Mouse (Mus musculus): Measurements from ENCODE around the gene Cpeb4. TPM values are rescaled to one million over a fixed set of nuclear protein-coding genes. Genes with fewer than 3 reads are reported as not detected.
"Not testable (repeated sequence)": the region's sequence is repeated elsewhere in the genome, so short reads cannot be mapped to it uniquely, and the experiment has no call there.

The Cpeb4 gene
- polyA plus RNA-seq, 1 experiment = 41.5 TPM

DNA sequence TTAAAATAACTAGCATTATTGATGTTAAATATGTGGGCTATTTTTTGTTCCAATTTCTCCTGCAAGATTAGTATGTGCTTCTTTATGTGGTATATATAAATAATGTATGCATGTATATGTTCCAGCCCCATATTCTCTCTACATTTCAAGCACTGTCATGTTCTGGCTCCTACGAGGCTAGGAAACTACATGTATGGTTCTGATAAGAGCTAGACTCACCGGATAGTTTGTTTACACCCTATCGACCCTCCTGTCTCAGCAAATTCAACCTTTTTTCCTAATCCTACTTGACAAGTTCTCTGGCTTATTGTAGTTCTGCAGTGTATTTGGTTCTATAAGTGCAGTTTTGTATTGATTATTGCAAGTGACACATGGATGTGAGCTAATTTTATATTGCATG is 36.7 kb upstream of the Cpeb4 start:
- TF ChIP-seq CTCF (IDR thresholded peaks at IDR 0.05; ENCODE audit: borderline replicate concordance, extremely low read depth, insufficient read depth, insufficient read length) = no peak
- no peak for TF ChIP-seq POLR2A (IDR thresholded peaks at IDR 0.05; ENCODE audit: borderline replicate concordance, extremely low read depth, insufficient read depth, insufficient read length, poor library complexity, severe bottlenecking)
- DNase-seq (ENCODE audit: low read depth) = no peak

DNA sequence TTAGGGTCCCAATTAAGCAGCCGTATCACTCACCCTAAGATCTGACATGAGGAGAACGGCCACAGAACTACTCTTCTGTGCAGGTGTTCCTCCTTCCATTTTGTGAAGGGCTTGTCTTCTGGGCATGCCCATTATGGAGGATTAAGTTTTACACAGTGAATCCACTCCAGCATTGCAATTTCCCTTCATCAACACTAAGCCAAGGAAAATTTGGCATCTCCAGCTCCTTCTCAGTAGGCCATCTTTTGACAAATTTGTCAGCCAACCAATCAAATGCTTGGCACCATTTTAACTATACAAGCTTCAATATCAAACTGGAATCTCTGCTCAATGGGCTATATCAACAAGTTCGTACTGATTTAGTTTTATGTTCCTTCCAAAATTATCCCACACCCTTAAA is 34.8 kb upstream of the Cpeb4 start:
- TF ChIP-seq POLR2A (IDR thresholded peaks at IDR 0.05; ENCODE audit: borderline replicate concordance, extremely low read depth, insufficient read depth, insufficient read length, poor library complexity, severe bottlenecking) = no peak
- TF ChIP-seq CTCF (IDR thresholded peaks at IDR 0.05; ENCODE audit: borderline replicate concordance, extremely low read depth, insufficient read depth, insufficient read length) = no peak

DNA sequence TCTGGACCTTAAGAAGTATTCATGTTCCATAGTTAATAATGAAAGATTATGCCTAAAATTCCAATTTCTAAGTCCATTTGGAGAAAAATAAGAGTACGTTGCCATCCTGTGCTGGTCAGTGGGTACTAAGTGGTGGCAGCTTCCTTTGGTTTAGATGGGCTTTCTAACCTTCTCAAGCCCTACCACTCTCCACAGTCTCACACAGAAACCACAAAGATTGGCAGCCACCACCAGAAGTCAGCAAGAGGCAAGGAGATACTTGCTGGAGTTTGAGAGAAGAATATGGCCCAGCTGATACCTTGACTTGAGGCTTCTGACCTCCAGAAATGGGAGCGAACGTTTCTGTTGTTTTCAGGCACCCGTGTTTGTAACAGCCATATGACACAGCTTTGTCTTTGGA is 34.3 kb upstream of the Cpeb4 start:
- TF ChIP-seq CTCF (IDR thresholded peaks at IDR 0.05; ENCODE audit: borderline replicate concordance, extremely low read depth, insufficient read depth, insufficient read length) = no peak
- no peak for TF ChIP-seq POLR2A (IDR thresholded peaks at IDR 0.05; ENCODE audit: borderline replicate concordance, extremely low read depth, insufficient read depth, insufficient read length, poor library complexity, severe bottlenecking)
- DNase-seq (ENCODE audit: low read depth) = no peak

More for the DNA sequence above, 34.8 kb upstream of the Cpeb4 start:
- DNase-seq (ENCODE audit: low read depth) = peak; percentile 64

DNA sequence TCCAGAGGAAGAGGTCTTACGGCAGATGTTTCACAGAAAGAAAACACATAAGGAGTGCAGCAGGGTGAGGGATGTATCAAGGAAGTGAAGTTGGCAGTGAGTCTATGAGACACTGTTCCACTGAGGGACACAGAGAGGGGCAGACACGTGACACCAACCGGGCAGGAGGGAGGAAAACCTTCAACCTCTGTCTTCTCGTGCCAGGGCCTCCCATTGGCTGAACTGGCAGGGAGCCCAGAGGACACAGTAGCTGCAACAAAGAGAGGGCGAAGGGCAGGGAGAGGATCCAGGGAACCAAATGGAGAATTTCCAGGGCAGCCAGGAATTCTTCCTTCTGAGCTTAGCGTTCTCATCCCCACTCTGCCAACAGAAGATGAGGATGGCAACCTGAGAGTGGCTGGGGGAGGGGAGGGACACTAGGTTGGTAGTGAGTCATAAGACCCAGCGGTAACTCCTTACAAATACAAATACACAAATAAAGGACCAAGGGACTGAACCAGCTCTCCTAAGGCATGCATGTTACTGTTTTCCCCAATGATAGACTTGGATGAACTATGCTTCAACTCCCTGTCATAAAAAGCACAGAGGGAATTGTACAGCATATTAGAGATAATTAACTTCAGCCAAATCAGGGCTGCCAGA is 33.4 kb upstream of the Cpeb4 start:
- peak; percentile 86 for DNase-seq (ENCODE audit: low read depth)
- TF ChIP-seq CTCF (IDR thresholded peaks at IDR 0.05; ENCODE audit: borderline replicate concordance, extremely low read depth, insufficient read depth, insufficient read length) (no peak), POLR2A (IDR thresholded peaks at IDR 0.05; ENCODE audit: borderline replicate concordance, extremely low read depth, insufficient read depth, insufficient read length, poor library complexity, severe bottlenecking) (no peak)

DNA sequence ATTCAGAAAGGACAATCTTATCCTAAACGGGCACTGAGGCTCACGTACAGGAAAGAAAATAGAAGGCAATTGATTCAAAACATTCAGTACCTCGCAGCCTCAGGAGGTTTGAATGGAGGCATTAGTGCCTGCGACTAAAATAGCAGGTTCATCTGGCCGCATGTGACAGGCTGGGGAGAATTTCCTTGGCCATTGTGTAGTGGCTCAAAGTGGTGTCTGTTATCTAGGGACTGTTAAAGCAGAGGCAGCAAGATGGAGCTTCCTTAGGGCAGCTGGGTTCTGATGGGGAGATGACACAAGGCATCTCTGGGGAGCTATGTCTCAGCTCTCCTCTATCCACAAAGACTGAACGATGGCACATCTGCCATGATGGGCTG is 32.9 kb upstream of the Cpeb4 start:
- no peak for TF ChIP-seq CTCF (IDR thresholded peaks at IDR 0.05; ENCODE audit: borderline replicate concordance, extremely low read depth, insufficient read depth, insufficient read length)
- TF ChIP-seq POLR2A (IDR thresholded peaks at IDR 0.05; ENCODE audit: borderline replicate concordance, extremely low read depth, insufficient read depth, insufficient read length, poor library complexity, severe bottlenecking) = no peak

DNA sequence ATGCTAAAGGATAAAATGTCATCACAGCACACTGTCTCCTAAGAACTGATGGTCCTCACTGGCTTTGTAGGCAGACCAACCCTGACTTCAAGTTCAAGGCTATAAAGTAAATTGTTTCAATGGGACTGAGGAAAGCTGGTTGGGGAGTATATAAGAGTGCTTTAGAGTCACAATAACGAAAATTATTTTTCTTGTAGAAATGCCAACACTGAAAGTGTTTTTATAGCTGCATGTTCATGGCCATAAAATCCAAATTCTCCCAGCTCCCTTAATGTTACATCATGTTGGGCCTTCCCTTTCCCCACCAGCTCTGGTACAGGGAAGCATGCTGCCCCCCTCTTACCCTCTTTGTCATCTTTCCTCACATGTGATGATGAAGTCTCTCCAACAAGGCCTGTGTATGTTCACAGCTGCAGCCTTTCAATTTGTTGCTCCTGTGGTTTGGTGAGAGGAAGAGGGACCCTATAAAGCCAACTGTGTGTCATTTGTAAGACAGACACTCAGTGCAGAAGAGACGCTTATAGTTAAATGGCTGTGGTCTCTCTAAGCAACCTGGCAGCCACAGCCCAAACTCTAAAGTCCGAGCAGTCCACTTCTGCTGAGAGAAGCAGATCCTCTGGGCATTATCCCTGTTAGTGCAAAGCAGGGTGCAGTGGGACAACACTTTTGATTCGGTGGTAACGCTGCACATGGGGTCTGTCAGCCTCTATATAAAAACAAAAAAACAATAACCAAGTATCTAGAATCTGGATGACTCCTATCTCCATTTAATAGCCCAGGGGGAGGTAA is 29.6 kb upstream of the Cpeb4 start:
- no peak for DNase-seq (ENCODE audit: low read depth)
- TF ChIP-seq CTCF (IDR thresholded peaks at IDR 0.05; ENCODE audit: borderline replicate concordance, extremely low read depth, insufficient read depth, insufficient read length) (no peak), POLR2A (IDR thresholded peaks at IDR 0.05; ENCODE audit: borderline replicate concordance, extremely low read depth, insufficient read depth, insufficient read length, poor library complexity, severe bottlenecking) (no peak)

More for the DNA sequence above, 32.9 kb upstream of the Cpeb4 start:
- peak; percentile 60 for DNase-seq (ENCODE audit: low read depth)

DNA sequence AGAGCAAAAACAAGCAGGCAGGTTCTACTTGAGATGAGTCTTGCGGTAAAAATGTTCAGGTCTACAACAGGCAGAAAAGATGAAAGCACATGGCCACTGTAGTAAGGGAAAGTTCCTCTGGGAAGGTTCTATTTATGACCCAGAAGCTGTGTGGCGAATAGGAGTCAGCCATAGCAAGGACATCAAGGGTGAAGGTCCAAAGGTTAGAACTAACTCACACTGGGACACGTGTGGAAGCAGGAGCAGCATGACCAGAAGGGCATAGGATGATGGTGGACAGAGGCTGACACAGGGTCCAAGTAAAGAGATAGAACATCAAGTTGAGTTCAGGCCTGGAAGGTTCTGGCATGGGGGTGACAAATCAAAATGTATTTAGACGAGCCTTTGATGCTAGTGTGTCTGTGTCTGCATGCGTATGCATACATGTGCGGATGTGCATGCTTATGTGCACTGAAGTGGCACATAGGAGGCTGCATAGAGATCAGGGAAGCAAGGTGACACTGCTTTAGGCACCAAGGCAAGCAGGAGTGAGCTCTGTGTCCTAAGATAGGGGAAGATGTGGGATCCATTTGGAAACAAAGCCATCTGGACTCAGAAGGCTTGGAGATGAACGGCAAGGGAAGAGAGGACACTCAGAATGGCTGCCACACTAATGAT is 28.7 kb upstream of the Cpeb4 start:
- no peak for DNase-seq (ENCODE audit: low read depth)
- TF ChIP-seq POLR2A (IDR thresholded peaks at IDR 0.05; ENCODE audit: borderline replicate concordance, extremely low read depth, insufficient read depth, insufficient read length, poor library complexity, severe bottlenecking) (no peak), CTCF (IDR thresholded peaks at IDR 0.05; ENCODE audit: borderline replicate concordance, extremely low read depth, insufficient read depth, insufficient read length) (no peak)

DNA sequence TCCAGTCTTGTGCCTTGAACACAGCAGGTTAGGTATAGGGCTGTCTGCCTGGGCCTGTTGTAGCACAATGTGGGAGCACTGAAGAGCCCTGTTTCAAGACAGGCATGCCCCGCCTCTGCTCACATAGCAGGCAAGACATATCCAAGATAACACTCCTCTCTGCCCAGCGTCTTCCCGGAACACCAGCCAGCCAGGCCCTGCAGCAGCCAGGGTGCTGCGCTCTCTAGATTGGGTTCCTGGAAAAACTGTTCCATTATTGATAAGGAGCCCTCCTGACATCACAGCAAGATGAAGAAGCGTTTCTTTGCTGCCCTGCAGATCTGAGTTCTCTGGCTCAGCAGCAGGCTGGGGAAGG is 28.2 kb upstream of the Cpeb4 start:
- TF ChIP-seq POLR2A (IDR thresholded peaks at IDR 0.05; ENCODE audit: borderline replicate concordance, extremely low read depth, insufficient read depth, insufficient read length, poor library complexity, severe bottlenecking) (no peak), CTCF (IDR thresholded peaks at IDR 0.05; ENCODE audit: borderline replicate concordance, extremely low read depth, insufficient read depth, insufficient read length) (no peak)
- no peak for DNase-seq (ENCODE audit: low read depth)

DNA sequence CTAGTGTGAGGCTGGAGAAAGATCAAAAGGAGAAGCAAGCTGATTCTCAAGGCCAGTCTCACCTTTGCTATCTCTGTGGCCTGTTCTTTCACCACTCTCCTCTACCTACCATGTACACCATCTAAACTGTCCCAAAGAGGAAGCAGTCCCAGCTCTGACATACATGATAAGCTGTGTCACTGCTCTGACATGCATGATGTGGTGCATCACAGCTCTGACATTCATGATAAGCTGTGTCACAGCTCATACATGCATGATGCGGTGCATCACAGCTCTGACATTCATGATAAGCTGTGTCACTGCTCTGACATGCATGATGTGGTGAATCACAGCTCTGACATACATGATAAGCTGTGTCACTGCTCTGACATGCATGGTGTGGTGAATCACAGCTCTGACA is 26.9 kb upstream of the Cpeb4 start:
- not testable (repeated sequence) for DNase-seq (ENCODE audit: low read depth)

DNA sequence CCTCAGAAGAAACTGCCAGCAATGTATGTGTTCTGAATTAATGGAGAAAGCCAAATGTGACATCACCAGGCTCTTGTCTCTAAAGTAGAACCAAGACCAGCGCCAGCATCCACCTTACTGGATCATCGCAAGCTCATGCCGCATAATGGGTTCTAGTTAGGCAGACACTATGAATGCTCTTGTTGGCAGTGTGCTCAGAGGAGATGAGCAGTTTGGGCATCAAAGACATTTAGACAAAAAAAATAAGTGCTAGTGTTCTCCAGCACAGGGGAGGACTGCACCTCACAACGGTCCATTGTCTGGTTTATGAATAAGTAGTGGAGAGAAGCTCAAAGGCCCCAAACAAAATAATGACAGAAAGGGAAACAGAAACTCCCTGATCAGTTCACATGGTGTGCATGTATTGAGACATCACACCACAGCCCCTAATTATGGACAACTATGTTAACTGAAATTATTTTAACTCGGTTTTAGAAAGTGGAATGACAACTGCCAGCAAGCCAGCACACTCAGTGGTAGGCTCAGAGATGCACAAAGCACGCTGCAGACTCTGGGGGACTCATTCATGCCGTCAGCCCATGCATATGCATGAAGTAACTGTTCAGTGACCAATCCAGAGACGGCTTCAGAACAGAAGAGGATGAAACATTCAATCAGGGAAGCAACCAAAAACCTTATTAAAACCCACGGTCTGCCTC is 25.1 kb upstream of the Cpeb4 start:
- TF ChIP-seq CTCF (IDR thresholded peaks at IDR 0.05; ENCODE audit: borderline replicate concordance, extremely low read depth, insufficient read depth, insufficient read length) (no peak), POLR2A (IDR thresholded peaks at IDR 0.05; ENCODE audit: borderline replicate concordance, extremely low read depth, insufficient read depth, insufficient read length, poor library complexity, severe bottlenecking) (no peak)
- peak; percentile 95 for DNase-seq (ENCODE audit: low read depth)

DNA sequence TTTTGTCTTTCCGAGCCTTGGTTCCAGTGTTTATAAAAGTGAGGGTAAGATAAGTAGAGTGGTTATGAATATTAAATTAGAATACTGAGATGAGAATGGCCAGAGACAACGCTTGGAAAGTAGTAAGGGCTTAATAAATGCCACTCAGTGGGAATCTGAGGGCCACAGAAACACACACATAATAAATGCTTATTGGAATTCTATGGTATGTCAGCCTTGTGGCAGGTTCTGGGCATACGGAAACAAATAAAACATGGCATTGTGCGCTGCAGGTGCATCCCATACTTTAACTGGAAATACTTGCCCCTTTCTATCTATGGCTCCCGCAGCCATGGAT is 24.6 kb upstream of the Cpeb4 start:
- TF ChIP-seq POLR2A (IDR thresholded peaks at IDR 0.05; ENCODE audit: borderline replicate concordance, extremely low read depth, insufficient read depth, insufficient read length, poor library complexity, severe bottlenecking) = no peak
- TF ChIP-seq CTCF (IDR thresholded peaks at IDR 0.05; ENCODE audit: borderline replicate concordance, extremely low read depth, insufficient read depth, insufficient read length) = no peak

More for the DNA sequence above, 24.6 kb upstream of the Cpeb4 start:
- no peak for DNase-seq (ENCODE audit: low read depth)
